Mouse (Mus musculus) cortical plate, adult 2 months (tissue): ENCODE data around the gene P2ry12.

Source experiments
- CTCF ChIP-seq: fragments of 200-500 bp; IDR thresholded peaks from 2 replicates; pipeline ENCODE4 v1.5.1; 2011; ENCODE audit warnings: mild to moderate bottlenecking, control low read depth, low read length; ENCODE audit not compliant: insufficient read depth; ENCODE audit errors: extremely low read depth
- POLR2A ChIP-seq: fragments of 200-500 bp; IDR thresholded peaks from 2 replicates; pipeline ENCODE4 v1.6.1; 2011; ENCODE audit warnings: mild to moderate bottlenecking, low read length, control low read depth; ENCODE audit not compliant: insufficient read depth; ENCODE audit errors: extremely low read depth

DNA sequence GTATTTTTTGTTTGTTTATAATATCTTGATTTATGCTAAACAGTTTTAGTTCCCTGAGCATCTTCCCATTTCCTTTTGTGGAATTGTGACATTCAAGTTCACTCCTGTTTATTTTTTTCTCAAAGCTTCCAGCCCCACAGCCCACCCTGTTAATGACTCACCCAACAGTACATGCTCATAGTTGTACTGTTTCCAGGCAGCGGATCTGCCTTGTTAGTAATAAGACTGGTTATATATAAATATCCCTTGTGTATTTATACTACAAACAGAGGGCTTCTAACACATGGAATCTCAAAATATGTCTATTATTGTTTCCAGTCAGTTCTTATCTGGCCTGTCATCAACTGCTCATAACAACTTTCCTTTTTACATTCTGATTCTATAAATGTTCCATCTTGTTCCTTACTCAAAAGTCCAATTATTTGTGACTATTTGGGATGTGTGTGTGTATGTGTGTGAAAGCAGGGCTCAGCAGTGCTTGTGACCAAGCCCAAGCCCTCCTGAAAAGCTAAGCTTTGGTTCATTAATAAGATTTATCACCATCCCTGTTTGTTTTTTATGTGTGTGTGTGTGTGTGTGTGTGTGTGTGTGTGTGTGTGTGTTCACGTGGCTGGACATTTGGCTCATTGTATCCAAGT lies 95.1 kb downstream of the P2ry12 start:
- no peak for TF ChIP-seq CTCF
- TF ChIP-seq POLR2A, result no peak
